Mouse (Mus musculus): ENCODE measurements around the gene Cradd. TPM values are rescaled to one million over a fixed set of nuclear protein-coding genes. Genes with fewer than 3 reads are reported as not detected.

Gene Cradd
- polyA plus RNA-seq, 1 experiment from 2014 or later, result 7.6 TPM

- 70% methylated on average over 25 of the region's 26 CpGs for whole genome bisulfite sequencing
- Histone ChIP-seq H3K9ac (no peak overlapping the region), H3K9me3 (replicated peaks) (no peaks in the 10 kb centered on the region), H3K4me3 (no peak overlapping the region), H3K36me3 (no peaks in the 10 kb centered on the region), H3K27ac (no peak overlapping the region), H3K4me2 (no peak overlapping the region), H3K4me1 (replicated peaks) (peaks cover 16% of the 10 kb centered on the region), H3K27me3 (no peaks in the 10 kb centered on the region)
- ATAC-seq (replicated peaks; ENCODE audit: insufficient number of reproducible peaks, insufficient read depth, low FRiP score, low read depth), result no peak
Measured at GRCm38 (mm10) chr10:95175423-95176120, 148.4 kb downstream of the Cradd start.

- Histone ChIP-seq H3K4me1 (replicated peaks) (peaks cover 16% of the 10 kb centered on the region), H3K27ac (no peak overlapping the region), H3K36me3 (no peaks in the 10 kb centered on the region), H3K9ac (no peak overlapping the region), H3K27me3 (no peaks in the 10 kb centered on the region), H3K4me3 (no peak overlapping the region), H3K9me3 (replicated peaks) (no peaks in the 10 kb centered on the region), H3K4me2 (no peak overlapping the region)
- no peak for ATAC-seq (replicated peaks; ENCODE audit: insufficient number of reproducible peaks, insufficient read depth, low FRiP score, low read depth)
- 75% methylated on average over 6 of the region's 6 CpGs for WGBS
Measured at GRCm38 (mm10) chr10:95174260-95174659, 149.7 kb downstream of the Cradd start.

GRCm38 (mm10) chr10:95170721-95171354 lies 153.1 kb downstream of the Cradd start:
- no peak for ATAC-seq (replicated peaks; ENCODE audit: insufficient number of reproducible peaks, insufficient read depth, low FRiP score, low read depth)
- H3K4me1 ChIP-seq (replicated peaks), result peaks cover 9% of the 10 kb centered on the region
- H3K4me3 ChIP-seq, result no peak overlapping the region
- no peaks in the 10 kb centered on the region for H3K36me3 ChIP-seq
- 38% methylated on average over 9 of the region's 9 CpGs for WGBS
- no peak overlapping the region for H3K9ac ChIP-seq
- H3K27ac ChIP-seq, result no peak overlapping the region
- no peaks in the 10 kb centered on the region for H3K9me3 ChIP-seq (replicated peaks)
- H3K4me2 ChIP-seq, result no peak overlapping the region
- no peaks in the 10 kb centered on the region for H3K27me3 ChIP-seq

- Histone ChIP-seq H3K27ac (no peak overlapping the region), H3K4me3 (no peak overlapping the region), H3K36me3 (no peaks in the 10 kb centered on the region), H3K9ac (no peak overlapping the region), H3K4me1 (replicated peaks) (peaks cover 9% of the 10 kb centered on the region), H3K4me2 (no peak overlapping the region), H3K9me3 (replicated peaks) (no peaks in the 10 kb centered on the region), H3K27me3 (no peaks in the 10 kb centered on the region)
- no peak for ATAC-seq (replicated peaks; ENCODE audit: insufficient number of reproducible peaks, insufficient read depth, low FRiP score, low read depth)
- WGBS, result 85% methylated on average over 2 of the region's 2 CpGs
Measured at GRCm38 (mm10) chr10:95164949-95165348, 159.0 kb downstream of the Cradd start.

- no peaks in the 10 kb centered on the region for H3K36me3 ChIP-seq
- H3K27me3 ChIP-seq, result no peaks in the 10 kb centered on the region
- H3K4me2 ChIP-seq, result peak overlapping the region; percentile 11; the same call in 1 of the 2 replicates
- H3K27ac ChIP-seq, result peak overlapping the region; percentile 41
- ATAC-seq (replicated peaks; ENCODE audit: insufficient number of reproducible peaks, insufficient read depth, low FRiP score, low read depth), result no peak
- WGBS, result 34% methylated on average over 8 of the region's 8 CpGs
- no peak overlapping the region for H3K4me3 ChIP-seq
- H3K4me1 ChIP-seq (replicated peaks), result peaks cover 9% of the 10 kb centered on the region
- no peak overlapping the region for H3K9ac ChIP-seq
- H3K9me3 ChIP-seq (replicated peaks), result no peaks in the 10 kb centered on the region
Measured at GRCm38 (mm10) chr10:95162691-95163374, 161.1 kb downstream of the Cradd start.

- H3K4me1 ChIP-seq (replicated peaks), result peaks cover 9% of the 10 kb centered on the region
- H3K27ac ChIP-seq, result no peak overlapping the region
- H3K4me2 ChIP-seq, result no peak overlapping the region
- H3K27me3 ChIP-seq, result no peaks in the 10 kb centered on the region
- no peaks in the 10 kb centered on the region for H3K36me3 ChIP-seq
- H3K4me3 ChIP-seq, result no peak overlapping the region
- WGBS, result 53% methylated on average over 9 of the region's 9 CpGs
- no peak overlapping the region for H3K9ac ChIP-seq
- no peaks in the 10 kb centered on the region for H3K9me3 ChIP-seq (replicated peaks)
- no peak for ATAC-seq (replicated peaks; ENCODE audit: insufficient number of reproducible peaks, insufficient read depth, low FRiP score, low read depth)
Measured at GRCm38 (mm10) chr10:95159675-95160256, 164.2 kb downstream of the Cradd start.

GRCm38 (mm10) chr10:95156410-95156809 lies 167.5 kb downstream of the Cradd start:
- Histone ChIP-seq H3K36me3 (no peaks in the 10 kb centered on the region), H3K4me3 (no peak overlapping the region), H3K4me2 (no peak overlapping the region), H3K9me3 (replicated peaks) (no peaks in the 10 kb centered on the region), H3K4me1 (replicated peaks) (no peaks in the 10 kb centered on the region), H3K27ac (no peak overlapping the region), H3K27me3 (no peaks in the 10 kb centered on the region), H3K9ac (no peak overlapping the region)
- 89% methylated on average over 5 of the region's 7 CpGs for WGBS
- no peak for ATAC-seq (replicated peaks; ENCODE audit: insufficient number of reproducible peaks, insufficient read depth, low FRiP score, low read depth)

- H3K4me2 ChIP-seq, result no peak overlapping the region
- no peaks in the 10 kb centered on the region for H3K36me3 ChIP-seq
- H3K4me3 ChIP-seq, result no peak overlapping the region
- H3K27ac ChIP-seq, result no peak overlapping the region
- ATAC-seq (replicated peaks; ENCODE audit: insufficient number of reproducible peaks, insufficient read depth, low FRiP score, low read depth), result no peak
- no peak overlapping the region for H3K9ac ChIP-seq
- H3K27me3 ChIP-seq, result no peaks in the 10 kb centered on the region
- no peaks in the 10 kb centered on the region for H3K4me1 ChIP-seq (replicated peaks)
- WGBS, result 56% methylated on average over 1 of the region's 1 CpGs
- H3K9me3 ChIP-seq (replicated peaks), result no peaks in the 10 kb centered on the region
Measured at GRCm38 (mm10) chr10:95154675-95155074, 169.3 kb downstream of the Cradd start.

GRCm38 (mm10) chr10:95153224-95153623 lies 170.7 kb downstream of the Cradd start:
- Histone ChIP-seq H3K4me1 (replicated peaks) (no peaks in the 10 kb centered on the region), H3K4me3 (no peak overlapping the region), H3K36me3 (no peaks in the 10 kb centered on the region), H3K9ac (no peak overlapping the region), H3K27me3 (no peaks in the 10 kb centered on the region), H3K9me3 (replicated peaks) (no peaks in the 10 kb centered on the region), H3K27ac (no peak overlapping the region), H3K4me2 (no peak overlapping the region)
- ATAC-seq (replicated peaks; ENCODE audit: insufficient number of reproducible peaks, insufficient read depth, low FRiP score, low read depth), result no peak
- 44% methylated on average over 7 of the region's 7 CpGs for WGBS

GRCm38 (mm10) chr10:95152503-95152989 lies 171.4 kb downstream of the Cradd start:
- ATAC-seq (replicated peaks; ENCODE audit: insufficient number of reproducible peaks, insufficient read depth, low FRiP score, low read depth), result no peak
- H3K27me3 ChIP-seq, result no peaks in the 10 kb centered on the region
- H3K4me3 ChIP-seq, result no peak overlapping the region
- 82% methylated on average over 9 of the region's 9 CpGs for WGBS
- H3K4me2 ChIP-seq, result no peak overlapping the region
- H3K27ac ChIP-seq, result no peak overlapping the region
- peaks cover under 1% of the 10 kb centered on the region for H3K4me1 ChIP-seq (replicated peaks)
- no peak overlapping the region for H3K9ac ChIP-seq
- H3K36me3 ChIP-seq, result no peaks in the 10 kb centered on the region
- H3K9me3 ChIP-seq (replicated peaks), result no peaks in the 10 kb centered on the region

GRCm38 (mm10) chr10:95151012-95151768 lies 172.7 kb downstream of the Cradd start:
- 85% methylated on average over 6 of the region's 6 CpGs for WGBS
- no peak for ATAC-seq (replicated peaks; ENCODE audit: insufficient number of reproducible peaks, insufficient read depth, low FRiP score, low read depth)

More at GRCm38 (mm10) chr10:95151012-95151768, 172.7 kb downstream of the Cradd start:
- Histone ChIP-seq H3K4me2 (no peak overlapping the region), H3K9me3 (replicated peaks) (no peaks in the 10 kb centered on the region), H3K4me1 (replicated peaks) (peaks cover 14% of the 10 kb centered on the region), H3K27ac (no peak overlapping the region), H3K4me3 (no peak overlapping the region), H3K36me3 (no peaks in the 10 kb centered on the region), H3K9ac (no peak overlapping the region), H3K27me3 (no peaks in the 10 kb centered on the region)

All from heart, embryonic 15.5 days (tissue).